Mouse (Mus musculus): ENCODE data around the gene Gpr22. TPM values are rescaled to one million over a fixed set of nuclear protein-coding genes. Genes with fewer than 3 reads are reported as not detected.

Gene Gpr22
- polyA plus RNA-seq, 1 experiment from 2014 or later: 0.36 TPM

DNA sequence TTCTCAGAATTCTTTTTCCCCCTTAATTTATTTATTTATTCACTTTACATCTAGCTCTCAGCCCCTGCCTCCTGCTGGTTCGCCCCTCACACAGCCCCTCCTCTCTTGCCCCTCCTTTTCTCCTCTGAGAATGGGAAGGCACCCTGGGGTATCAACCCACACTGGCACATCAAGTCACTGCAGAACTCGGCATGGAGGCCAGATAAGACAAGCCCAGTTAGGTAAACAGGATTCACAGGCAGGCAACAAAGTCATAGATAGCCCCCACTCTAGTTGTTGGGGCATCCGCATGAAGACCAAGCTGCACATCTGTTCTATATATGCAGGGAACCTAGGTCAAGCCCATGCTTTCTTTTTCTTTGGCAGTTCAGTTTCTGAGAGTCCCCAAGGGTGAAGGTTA, 46.6 kb downstream of the Gpr22 start:
- DNase-seq (ENCODE audit: low spot score): no peak

DNA sequence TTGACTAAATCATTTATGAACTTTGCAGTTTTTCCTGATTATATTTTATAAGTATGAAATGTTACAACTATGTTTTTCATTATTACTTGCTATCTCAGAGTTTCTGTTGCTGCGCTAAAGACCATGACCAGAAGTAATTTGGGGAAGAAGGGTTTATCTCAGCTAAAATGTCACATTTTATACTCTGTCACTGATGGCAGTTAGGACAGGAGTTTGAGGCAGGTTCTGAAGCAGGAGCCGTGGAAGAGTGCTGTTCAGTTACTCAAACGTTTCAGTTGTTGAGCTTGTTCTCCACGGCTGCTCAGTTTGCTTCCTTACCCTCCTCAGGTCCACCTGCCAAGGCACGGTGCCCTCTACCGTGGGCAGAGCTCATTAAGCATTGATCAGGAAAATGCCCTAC, 47.7 kb downstream of the Gpr22 start:
- no peak for DNase-seq (ENCODE audit: low spot score)

Other genes starting within 250 kb of the Gpr22 start
- 10.9 and 13.2 TPM in 2 replicates for gene Cbll1, start 214.3 kb downstream of the Gpr22 start, polyA plus RNA-seq (2015; fragmentation: Nextera tagmentation; extraction: Ambion mirVana)
- 0.21 and 0.44 TPM in 2 replicates for gene Slc26a4, start 154.0 kb downstream of the Gpr22 start, polyA plus RNA-seq (2015; fragmentation: Nextera tagmentation; extraction: Ambion mirVana)
- 61.5 and 66.7 TPM in 2 replicates for gene Bcap29, start 79.3 kb downstream of the Gpr22 start, polyA plus RNA-seq (2015; fragmentation: Nextera tagmentation; extraction: Ambion mirVana)
- 9.7 and 11.4 TPM in 2 replicates for gene Dus4l, start 59.1 kb downstream of the Gpr22 start, polyA plus RNA-seq (2015; fragmentation: Nextera tagmentation; extraction: Ambion mirVana)
- gene Cog5, start 59.1 kb downstream of the Gpr22 start, polyA plus RNA-seq (2015; fragmentation: Nextera tagmentation; extraction: Ambion mirVana): 30.3 and 34.0 TPM in 2 replicates
- gene Hbp1, start 236.6 kb upstream of the Gpr22 start, polyA plus RNA-seq (2015; fragmentation: Nextera tagmentation; extraction: Ambion mirVana): 83.5 and 91.0 TPM in 2 replicates

All from thymus, postnatal 0 days (tissue).